Mouse (Mus musculus) small intestine, adult 2 months (tissue): Measurements from ENCODE around the gene B4galt1.

Source experiments
- CTCF ChIP-seq: fragments of 200-500 bp; IDR thresholded peaks from 2 replicates; pipeline ENCODE4 v1.5.1; 2012; ENCODE audit warnings: low read depth, mild to moderate bottlenecking, control low read depth, inconsistent platforms, low read length, moderate library complexity, mixed read lengths; ENCODE audit not compliant: insufficient replicate concordance, insufficient read length; ENCODE audit errors: extremely low read depth
- POLR2A ChIP-seq: fragments of 200-500 bp; IDR thresholded peaks from 2 replicates; pipeline ENCODE4 v1.6.1; 2012; ENCODE audit warnings: low read depth, mild to moderate bottlenecking, control low read depth, inconsistent platforms, low read length, moderate library complexity

GRCm38 (mm10) chr4:40876814-40877371 lies 23.1 kb upstream of the B4galt1 start:
- TF ChIP-seq CTCF (no peak), POLR2A (no peak)
